Mouse (Mus musculus) left cerebral cortex, postnatal 10 days (tissue): ENCODE measurements around the gene Pcolce. TPM values are rescaled to one million over a fixed set of nuclear protein-coding genes. Genes with fewer than 3 reads are reported as not detected.

Experiments
- DNase-seq, 2 experiments: peaks; one replicate each; pipeline ENCODE4 v3.0.0; 2021 to 2022; ENCODE audit warnings: low spot score in 2 of 2, mixed read lengths in 1 of 2; ENCODE audit errors: extremely low spot score in 1 of 2
- intact Hi-C: fragments of 180-260 bp; cut with DNase I; formaldehyde crosslinking; loops from one replicate; pipeline ENCODE4 v1.15.1; 2025
- total RNA-seq, 2 experiments: library from RNA; stranded (reverse); gene quantifications; 2 replicates each; pipeline ENCODE4 v1.2.3; 2021

Pcolce gene
- 10 to 100 TPM; 11.4 to 12.3 TPM for total RNA-seq

- intact Hi-C loops: no loop called here
- DNase-seq: no peak
These were observed at the start of gene Pcolce for GRCm38 (mm10) chr5:137613550-137613949. Pcolce (minus strand) TSS chr5:137613784.

GRCm38 (mm10) chr5:137663057-137663456 is 49.5 kb upstream of the Pcolce start:
- DNase-seq: no peak
- intact Hi-C loops: no loop called here

GRCm38 (mm10) chr5:137660064-137660688 is 46.6 kb upstream of the Pcolce start:
- no peak for DNase-seq
- intact Hi-C loops: no loop called here

- intact Hi-C loops: loop anchor here (2.0 to 10.0 kb wide), 2 partner anchors 100 to 142 kb away; partner anchors contain the start of gene Gigyf1
- DNase-seq: peak; percentile 69 to 76
These were observed 43.4 kb upstream of the Pcolce start for GRCm38 (mm10) chr5:137656977-137657376.

- DNase-seq: no peak
- intact Hi-C loops: loop anchor here (10.0 kb wide), 1 partner anchor 140 kb away; the partner anchor contains the start of gene Gigyf1
These were observed 41.2 kb upstream of the Pcolce start for GRCm38 (mm10) chr5:137654746-137655145.

GRCm38 (mm10) chr5:137653366-137653765 is 39.8 kb upstream of the Pcolce start:
- no peak for DNase-seq
- intact Hi-C loops: loop anchor here (10.0 kb wide), 1 partner anchor 139 kb away; the partner anchor contains the start of gene Gigyf1

- DNase-seq: peak in 1 of 2 experiments; percentile 85
These were observed 38.9 kb upstream of the Pcolce start for GRCm38 (mm10) chr5:137652474-137652873.

GRCm38 (mm10) chr5:137649669-137650571 is 36.3 kb upstream of the Pcolce start:
- intact Hi-C loops: loop anchor here (10.0 kb wide), 1 partner anchor 135 kb away; the partner anchor contains the start of gene Gigyf1
- DNase-seq: no peak

More at GRCm38 (mm10) chr5:137652474-137652873, 38.9 kb upstream of the Pcolce start:
- intact Hi-C loops: loop anchor here (10.0 kb wide), 1 partner anchor 138 kb away; the partner anchor contains the start of gene Gigyf1

- DNase-seq: no peak
- intact Hi-C loops: no loop called here
These were observed 35.7 kb upstream of the Pcolce start for GRCm38 (mm10) chr5:137649251-137649650.

- intact Hi-C loops: no loop called here
- no peak for DNase-seq
These were observed 34.4 kb upstream of the Pcolce start for GRCm38 (mm10) chr5:137647827-137648601.

- intact Hi-C loops: no loop called here
- DNase-seq: no peak
These were observed 32.1 kb upstream of the Pcolce start, which contains the start of gene Irs3 for GRCm38 (mm10) chr5:137645652-137646091. Irs3 (minus strand) TSS chr5:137645714.

- DNase-seq: no peak
- intact Hi-C loops: no loop called here
These were observed 31.6 kb upstream of the Pcolce start for GRCm38 (mm10) chr5:137645091-137645651.

GRCm38 (mm10) chr5:137644484-137644883 is 30.9 kb upstream of the Pcolce start:
- no peak for DNase-seq
- intact Hi-C loops: no loop called here

GRCm38 (mm10) chr5:137642886-137643285 is 29.3 kb upstream of the Pcolce start:
- DNase-seq: no peak
- intact Hi-C loops: no loop called here

GRCm38 (mm10) chr5:137641054-137641453 is 27.5 kb upstream of the Pcolce start, which contains the start of gene Sap25:
Sap25 (plus strand) TSS chr5:137641334.
- intact Hi-C loops: no loop called here
- peak in 1 of 2 experiments; percentile 53 for DNase-seq

- intact Hi-C loops: no loop called here
- DNase-seq: no peak
These were observed 25.9 kb upstream of the Pcolce start for GRCm38 (mm10) chr5:137639472-137639871.

GRCm38 (mm10) chr5:137633397-137634084 is 20.0 kb upstream of the Pcolce start:
- intact Hi-C loops: no loop called here
- DNase-seq: peak in 1 of 2 experiments; percentile 39

- intact Hi-C loops: no loop called here
These were observed 18.0 kb upstream of the Pcolce start for GRCm38 (mm10) chr5:137631591-137631990.

More at GRCm38 (mm10) chr5:137631591-137631990, 18.0 kb upstream of the Pcolce start:
- no peak for DNase-seq
